Mouse (Mus musculus): ENCODE data around the gene Vipr1.
"Not testable (repeated sequence)": the region's sequence is repeated elsewhere in the genome, so short reads cannot be mapped to it uniquely, and the experiment has no call there.

Gene Vipr1

GRCm38 (mm10) chr9:121642401-121643181 is at the start of gene Vipr1:
Gene Vipr1, plus strand, starts transcription at chr9:121642716.
- DNase-seq, result peak; percentile 75 to 82

- no peak for DNase-seq
Observed at GRCm38 (mm10) chr9:121592948-121593550, 49.5 kb upstream of the Vipr1 start.

- not testable (repeated sequence) for DNase-seq
Observed at GRCm38 (mm10) chr9:121593768-121594167, 48.7 kb upstream of the Vipr1 start.

- no peak for DNase-seq
Observed at GRCm38 (mm10) chr9:121594771-121595170, 47.7 kb upstream of the Vipr1 start.

- no peak for DNase-seq
Observed at GRCm38 (mm10) chr9:121598106-121598505, 44.4 kb upstream of the Vipr1 start.

GRCm38 (mm10) chr9:121599551-121599950 is 43.0 kb upstream of the Vipr1 start:
- peak in 1 of 2 experiments; percentile 35 for DNase-seq

GRCm38 (mm10) chr9:121600201-121600860 is 42.2 kb upstream of the Vipr1 start:
- peak in 1 of 2 experiments; percentile 10 for DNase-seq

- DNase-seq, result peak in 1 of 2 experiments; percentile 19
Observed at GRCm38 (mm10) chr9:121600861-121601427, 41.6 kb upstream of the Vipr1 start.

- DNase-seq, result peak in 1 of 2 experiments; percentile 22
Observed at GRCm38 (mm10) chr9:121602381-121602780, 40.1 kb upstream of the Vipr1 start.

- DNase-seq, result peak; percentile 84 to 87
Observed at GRCm38 (mm10) chr9:121605414-121606278, 36.9 kb upstream of the Vipr1 start.

GRCm38 (mm10) chr9:121606498-121607096 is 35.9 kb upstream of the Vipr1 start:
- no peak for DNase-seq

GRCm38 (mm10) chr9:121609381-121609780 is 33.1 kb upstream of the Vipr1 start:
- no peak for DNase-seq

- no peak for DNase-seq
Observed at GRCm38 (mm10) chr9:121613192-121613591, 29.3 kb upstream of the Vipr1 start.

- no peak for DNase-seq
Observed at GRCm38 (mm10) chr9:121614241-121614757, 28.2 kb upstream of the Vipr1 start.

- DNase-seq, result peak; percentile 50 to 52
Observed at GRCm38 (mm10) chr9:121616471-121616870, 26.0 kb upstream of the Vipr1 start.

- DNase-seq, result no peak
Observed at GRCm38 (mm10) chr9:121619441-121619840, 23.1 kb upstream of the Vipr1 start.

GRCm38 (mm10) chr9:121623235-121623634 is 19.3 kb upstream of the Vipr1 start:
- no peak for DNase-seq

GRCm38 (mm10) chr9:121624920-121625319 is 17.6 kb upstream of the Vipr1 start:
- no peak for DNase-seq

GRCm38 (mm10) chr9:121630627-121631026 is 11.9 kb upstream of the Vipr1 start:
- no peak for DNase-seq

GRCm38 (mm10) chr9:121631946-121632345 is 10.6 kb upstream of the Vipr1 start:
- DNase-seq, result no peak

- no peak for DNase-seq
Observed at GRCm38 (mm10) chr9:121632891-121633290, 9.6 kb upstream of the Vipr1 start.

GRCm38 (mm10) chr9:121633306-121633705 is 9.2 kb upstream of the Vipr1 start:
- no peak for DNase-seq

Data from kidney, postnatal 4 days (tissue).